Mouse (Mus musculus) subcutaneous adipose tissue, adult 2 months (tissue): ENCODE measurements around the gene Prr29. TPM values are rescaled to one million over a fixed set of nuclear protein-coding genes. Genes with fewer than 3 reads are reported as not detected.

ENCODE experiments used
- polyA plus RNA-seq: library from polyadenylated mRNA; depleted of rRNA; stranded (reverse); fragments of >200 nt; gene quantifications from 2 replicates; pipeline ENCODE4 v1.2.3, GENCODE M21; 2012; ENCODE audit warnings: low replicate concordance; rRNA removed

Prr29 gene
- 0.19 and 0.53 TPM in 2 replicates for polyA plus RNA-seq

DNA sequence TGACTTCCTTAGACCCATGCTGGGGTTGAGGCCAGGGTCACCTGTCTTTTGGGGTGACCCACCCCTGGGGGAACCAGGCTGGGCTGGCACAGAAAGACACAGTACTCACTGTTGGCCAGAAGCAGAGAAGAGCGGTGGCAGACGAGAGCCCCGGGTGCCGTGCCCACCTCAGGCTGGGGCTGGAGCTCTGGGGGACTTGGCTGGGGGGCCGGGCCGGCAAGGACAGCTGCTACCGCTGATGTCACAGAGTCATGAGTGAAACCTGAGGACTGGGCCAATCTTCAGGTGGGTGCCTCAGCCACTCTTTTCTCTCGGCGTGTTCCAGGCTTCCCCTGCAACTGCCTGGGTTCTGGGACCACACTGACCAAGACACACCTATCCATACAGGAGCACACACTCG lies at the start of gene Prr29:
Prr29 (plus strand) TSS at position 107 of the 400 bp plus-strand sequence.

DNA sequence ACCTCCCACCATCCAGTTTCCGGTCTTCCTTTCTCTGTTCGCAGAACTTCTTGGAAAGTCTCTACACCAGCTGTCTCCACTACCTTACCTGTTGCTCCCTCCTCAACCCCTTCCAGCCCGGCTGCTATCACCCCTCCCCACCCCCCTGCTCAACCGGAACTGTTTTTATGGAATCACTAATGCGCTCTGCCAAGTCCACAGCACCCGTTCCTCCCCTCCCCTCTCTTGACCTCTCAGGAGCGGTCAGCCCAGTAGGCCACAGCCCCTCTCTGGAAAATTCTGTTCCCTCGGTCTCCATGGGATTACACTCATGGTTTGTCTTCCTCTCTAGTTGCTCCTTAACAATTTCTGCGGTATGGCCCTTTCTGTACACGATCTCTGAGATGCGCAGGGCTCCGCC lies 12.1 kb upstream of the Prr29 start, which contains the start of gene Scn4a:
Scn4a (minus strand) TSS at position 101 of the 400 bp plus-strand sequence.

DNA sequence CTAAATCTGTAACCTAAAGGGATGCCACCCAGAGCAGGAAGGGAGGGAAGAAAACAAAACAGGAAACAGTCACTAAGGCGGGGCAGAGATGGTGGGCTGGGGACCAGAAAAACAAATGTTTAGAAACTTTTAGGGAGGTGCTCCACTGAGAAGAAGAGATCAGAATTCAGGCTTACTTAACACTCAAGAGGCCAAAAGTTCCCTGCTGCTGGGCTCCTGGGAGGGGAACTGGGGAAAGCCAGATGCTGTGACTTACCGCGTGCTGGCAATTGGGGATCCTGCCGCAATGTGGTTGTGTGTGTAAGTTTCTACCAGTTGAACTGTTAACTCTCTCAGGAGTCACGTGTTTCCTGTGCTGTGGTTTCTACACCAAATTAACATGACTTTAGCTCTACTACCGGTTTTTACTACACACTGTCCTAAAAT lies 22.5 kb downstream of the Prr29 start, which contains the start of gene Icam2:
Icam2 (minus strand) TSS at position 285 of the 426 bp plus-strand sequence.

Other genes with a start within 250 kb of the Prr29 start
- gene Gm10840, start 204.6 kb upstream of the Prr29 start, polyA plus RNA-seq, result not detected in 2 replicates
- 33.1 and 61.0 TPM in 2 replicates for gene Limd2, start 204.6 kb upstream of the Prr29 start, polyA plus RNA-seq
- 30.3 and 44.5 TPM in 2 replicates for gene Strada, start 163.3 kb upstream of the Prr29 start, polyA plus RNA-seq
- gene Ccdc47, start 149.1 kb upstream of the Prr29 start, polyA plus RNA-seq, result 16.5 and 20.1 TPM in 2 replicates
- 11.1 and 17.4 TPM in 2 replicates for gene Ddx42, start 148.5 kb upstream of the Prr29 start, polyA plus RNA-seq
- gene Ftsj3, start 109.4 kb upstream of the Prr29 start, polyA plus RNA-seq, result 18.4 and 42.8 TPM in 2 replicates
- 59.4 and 62.2 TPM in 2 replicates for gene Psmc5, start 109.3 kb upstream of the Prr29 start, polyA plus RNA-seq
- gene Smarcd2, start 92.5 kb upstream of the Prr29 start, polyA plus RNA-seq, result 130 and 218 TPM in 2 replicates
- gene Tcam1, start 88.8 kb upstream of the Prr29 start, polyA plus RNA-seq, result 0.23 and 0.58 TPM in 2 replicates
- gene Gh, start 63.6 kb upstream of the Prr29 start, polyA plus RNA-seq, result not detected in 2 replicates
- 3.7 and 4.7 TPM in 2 replicates for gene Cd79b, start 50.7 kb upstream of the Prr29 start, polyA plus RNA-seq
- 0.06 and 0.26 TPM in 2 replicates for gene Scn4a, start 12.2 kb upstream of the Prr29 start, polyA plus RNA-seq
- gene Icam2, start 22.6 kb downstream of the Prr29 start, polyA plus RNA-seq, result 56.3 and 89.3 TPM in 2 replicates
- 9.0 and 26.4 TPM in 2 replicates for gene Ern1, start 122.4 kb downstream of the Prr29 start, polyA plus RNA-seq
- 29.5 and 31.1 TPM in 2 replicates for gene Tex2, start 248.0 kb downstream of the Prr29 start, polyA plus RNA-seq